Mouse (Mus musculus) stomach, embryonic 14.5 days (tissue): ENCODE measurements at regions not wholly inside any gene's neighbourhood (a gene's known extent, or its start where the extent isn't known, plus 50 kb on each side); places are given as distances from the start of the nearest gene placed in this dataset.

Experiments
- ATAC-seq: fragments of 200-750 bp; cut with Nextera tagmentation; 2 replicates; pipeline ENCODE4 v1.8.0; 2017; ENCODE audit warnings: low read depth, moderate TSS enrichment; ENCODE audit not compliant: insufficient number of reproducible peaks, insufficient read depth, low FRiP score
- H3K27ac ChIP-seq: fragments of 300-500 bp; sonication (generic); 2 replicates; pipeline ENCODE4 v1.5.1; 2014; ENCODE audit warnings: mild to moderate bottlenecking, low read length, moderate library complexity, mixed read lengths
- H3K27me3 ChIP-seq: fragments of 300-500 bp; sonication (generic); 2 replicates; pipeline ENCODE4 v1.6.1; 2014; ENCODE audit warnings: low read length, control low read depth, mixed read lengths; ENCODE audit not compliant: control insufficient read depth, insufficient read depth
- H3K36me3 ChIP-seq: fragments of 300-500 bp; sonication (generic); 2 replicates; pipeline ENCODE4 v1.6.1; 2014; ENCODE audit warnings: mild to moderate bottlenecking, control low read depth, low read length, moderate library complexity, mixed read lengths; ENCODE audit not compliant: control insufficient read depth, insufficient read depth
- H3K4me1 ChIP-seq: fragments of 300-500 bp; sonication (generic); 2 replicates; pipeline ENCODE4 v1.6.1; 2014; ENCODE audit warnings: low read length, control low read depth, mixed read lengths; ENCODE audit not compliant: control insufficient read depth, insufficient read depth
- H3K4me2 ChIP-seq: fragments of 300-500 bp; sonication (generic); replicated peaks from 2 replicates; pipeline ENCODE4 v1.6.1; 2014; ENCODE audit warnings: low read depth, low read length, control low read depth
- H3K4me3 ChIP-seq: fragments of 300-500 bp; sonication (generic); 2 replicates; pipeline ENCODE4 v1.5.1; 2014; ENCODE audit warnings: low read depth, low read length, control low read depth
- H3K9ac ChIP-seq: fragments of 300-500 bp; sonication (generic); replicated peaks from 2 replicates; pipeline ENCODE4 v1.6.1; 2014; ENCODE audit warnings: low read depth, mild to moderate bottlenecking, control low read depth, low read length, moderate library complexity, mixed read lengths
- H3K9me3 ChIP-seq: fragments of 300-500 bp; sonication (generic); 2 replicates; pipeline ENCODE4 v1.6.1; 2016; ENCODE audit warnings: low read depth, low read length, control low read depth; ENCODE audit not compliant: control insufficient read depth
- WGBS: fragments of 180-500 bp; shearing (Covaris S2); extraction: QIAGEN DNeasy Blood & Tissue Kit; methylation state at CpG from one replicate; pipeline ENCODE4 v1.1.7; 2014; 5-methylcytosine and 5-hydroxymethylcytosine counted together

GRCm38 (mm10) chr12:79891942-79892341 lies 220.9 kb downstream of the Zfp36l1 start:
- Histone ChIP-seq H3K4me2 (no peak overlapping the region), H3K9me3 (no peaks in the 10 kb centered on the region), H3K27me3 (no peaks in the 10 kb centered on the region), H3K4me1 (peaks cover 25% of the 10 kb centered on the region), H3K4me3 (no peak overlapping the region), H3K9ac (no peak overlapping the region), H3K36me3 (no peaks in the 10 kb centered on the region), H3K27ac (no peak overlapping the region)
- WGBS, result 72% methylated on average over 4 of the region's 4 CpGs
- ATAC-seq, result no peak

- no peaks in the 10 kb centered on the region for H3K36me3 ChIP-seq
- no peak overlapping the region for H3K4me3 ChIP-seq
- H3K4me1 ChIP-seq, result peaks cover 19% of the 10 kb centered on the region
- no peak overlapping the region for H3K4me2 ChIP-seq
- WGBS, result 18% methylated on average over 4 of the region's 4 CpGs
- H3K27me3 ChIP-seq, result no peaks in the 10 kb centered on the region
- peak; percentile 64 for ATAC-seq
- H3K9ac ChIP-seq, result no peak overlapping the region
- peak overlapping the region; percentile 74; the same call in 1 of the 2 replicates for H3K27ac ChIP-seq
- H3K9me3 ChIP-seq, result no peaks in the 10 kb centered on the region
These were observed 221.9 kb downstream of the Zfp36l1 start for GRCm38 (mm10) chr12:79890887-79891286.

DNA sequence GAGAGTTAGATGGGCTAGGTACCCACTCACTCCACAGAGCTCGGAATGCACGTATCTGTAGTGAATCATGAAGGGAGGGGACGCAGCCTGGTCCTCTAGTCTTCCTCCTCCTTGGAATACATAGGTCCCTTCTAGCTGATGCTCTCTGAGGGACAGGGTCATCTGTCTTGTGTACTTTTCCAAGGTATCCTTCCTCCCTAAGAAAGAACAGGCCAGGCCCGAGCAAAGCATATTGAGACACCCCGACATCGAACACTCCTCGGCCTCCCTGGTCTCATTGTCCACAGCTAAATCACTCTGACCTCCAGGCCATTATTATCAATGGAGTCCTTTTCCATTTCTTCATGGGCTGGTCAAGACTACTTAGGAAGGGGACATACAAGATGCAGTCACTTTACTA lies 222.5 kb downstream of the Zfp36l1 start:
- no peaks in the 10 kb centered on the region for H3K36me3 ChIP-seq
- no peak overlapping the region for H3K4me3 ChIP-seq
- H3K4me2 ChIP-seq, result no peak overlapping the region
- no peak overlapping the region for H3K9ac ChIP-seq
- peak overlapping the region; percentile 74; the same call in 1 of the 2 replicates for H3K27ac ChIP-seq
- no peaks in the 10 kb centered on the region for H3K9me3 ChIP-seq
- peaks cover 17% of the 10 kb centered on the region for H3K4me1 ChIP-seq
- WGBS, result 86% methylated on average over 7 of the region's 7 CpGs
- ATAC-seq, result no peak
- no peaks in the 10 kb centered on the region for H3K27me3 ChIP-seq

DNA sequence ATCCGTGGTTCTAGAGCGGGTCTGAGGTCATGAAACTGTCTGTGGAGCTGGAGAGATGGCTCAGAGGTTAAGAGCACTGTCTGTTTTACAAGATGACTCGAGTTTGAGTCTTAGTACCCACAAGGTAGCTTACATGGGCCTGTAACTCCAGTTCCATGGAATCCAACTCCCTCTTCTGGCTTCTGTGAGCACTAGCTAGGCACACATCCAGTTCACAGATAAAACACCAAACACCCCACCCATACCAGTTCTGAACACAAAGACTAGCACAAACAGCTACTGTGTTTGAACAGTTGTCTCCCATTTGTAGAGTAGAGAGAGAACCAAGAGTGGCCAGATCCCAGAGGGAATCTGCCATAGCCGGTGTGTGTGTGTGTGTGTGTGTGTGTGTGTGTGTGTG lies 224.0 kb downstream of the Zfp36l1 start:
- Histone ChIP-seq H3K9me3 (no peaks in the 10 kb centered on the region), H3K4me3 (no peak overlapping the region), H3K36me3 (no peaks in the 10 kb centered on the region), H3K4me2 (no peak overlapping the region), H3K27me3 (no peaks in the 10 kb centered on the region), H3K27ac (no peak overlapping the region), H3K9ac (no peak overlapping the region), H3K4me1 (peaks cover 17% of the 10 kb centered on the region)
- WGBS, result 87% methylated on average over 4 of the region's 4 CpGs
- no peak for ATAC-seq

DNA sequence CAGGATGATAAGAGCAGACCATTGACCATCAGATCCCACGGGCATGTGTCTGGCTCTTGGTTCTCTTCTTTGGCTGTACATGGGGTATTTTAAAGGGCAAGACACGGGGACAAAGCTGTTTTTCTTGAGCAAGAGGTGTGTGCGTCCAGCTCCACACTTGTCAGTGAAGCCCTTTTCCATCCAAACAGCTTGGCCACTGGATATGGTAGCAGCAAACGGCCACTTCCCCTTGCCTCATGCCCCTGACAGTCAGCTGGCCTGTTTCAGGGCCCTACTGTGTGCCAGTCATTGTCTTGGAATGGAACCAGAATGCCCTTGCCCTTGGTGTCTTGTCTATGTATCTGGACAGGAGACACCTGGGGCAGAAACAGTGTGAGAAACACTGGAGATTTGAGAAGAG lies 224.7 kb downstream of the Zfp36l1 start:
- no peak for ATAC-seq
- Histone ChIP-seq H3K9ac (no peak overlapping the region), H3K4me2 (no peak overlapping the region)

GRCm38 (mm10) chr12:79887225-79887886 lies 225.5 kb downstream of the Zfp36l1 start:
- peak; percentile 38; the same call in 1 of the 2 replicates for ATAC-seq
- H3K27me3 ChIP-seq, result no peaks in the 10 kb centered on the region
- H3K4me1 ChIP-seq, result peaks cover 17% of the 10 kb centered on the region
- no peak overlapping the region for H3K4me3 ChIP-seq
- no peaks in the 10 kb centered on the region for H3K9me3 ChIP-seq
- H3K4me2 ChIP-seq, result no peak overlapping the region
- 37% methylated on average over 12 of the region's 12 CpGs for WGBS
- H3K36me3 ChIP-seq, result no peaks in the 10 kb centered on the region
- H3K9ac ChIP-seq, result no peak overlapping the region
- H3K27ac ChIP-seq, result peak overlapping the region; percentile 66; the same call in 1 of the 2 replicates

More for the DNA sequence above, 224.7 kb downstream of the Zfp36l1 start:
- H3K9me3 ChIP-seq, result no peaks in the 10 kb centered on the region
- no peak overlapping the region for H3K4me3 ChIP-seq
- no peaks in the 10 kb centered on the region for H3K27me3 ChIP-seq
- 81% methylated on average over 4 of the region's 4 CpGs for WGBS
- peak overlapping the region; percentile 1; the same call in 1 of the 2 replicates for H3K27ac ChIP-seq
- peaks cover 17% of the 10 kb centered on the region for H3K4me1 ChIP-seq
- H3K36me3 ChIP-seq, result no peaks in the 10 kb centered on the region

- WGBS, result 64% methylated on average over 3 of the region's 3 CpGs
- Histone ChIP-seq H3K9me3 (no peaks in the 10 kb centered on the region), H3K4me2 (no peak overlapping the region), H3K27ac (peak overlapping the region; percentile 66; the same call in 1 of the 2 replicates), H3K4me3 (no peak overlapping the region), H3K4me1 (peaks cover 17% of the 10 kb centered on the region), H3K9ac (no peak overlapping the region), H3K27me3 (no peaks in the 10 kb centered on the region), H3K36me3 (no peaks in the 10 kb centered on the region)
- no peak for ATAC-seq
These were observed 226.3 kb downstream of the Zfp36l1 start for GRCm38 (mm10) chr12:79886494-79886893.

DNA sequence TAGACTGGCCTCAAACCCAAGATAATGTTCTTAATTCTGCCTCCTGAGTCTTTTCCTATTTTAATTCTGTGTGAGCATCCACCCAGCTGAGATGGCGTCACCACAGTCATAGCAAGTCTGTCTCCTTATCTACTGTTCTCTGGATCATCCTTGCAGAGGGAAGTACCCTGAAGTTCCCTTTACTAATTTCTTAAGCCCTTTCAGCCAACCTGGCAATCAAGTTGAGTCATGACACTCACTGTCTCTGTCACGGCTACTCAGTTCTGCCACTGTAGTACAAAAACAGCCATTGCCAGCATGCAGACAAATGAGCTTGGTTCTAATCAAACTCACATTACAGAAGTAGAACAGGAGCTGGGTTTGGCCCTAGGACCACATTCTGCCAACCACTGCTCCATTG lies 227.5 kb downstream of the Zfp36l1 start:
- H3K4me2 ChIP-seq, result no peak overlapping the region
- H3K4me1 ChIP-seq, result peaks cover 19% of the 10 kb centered on the region
- no peak overlapping the region for H3K4me3 ChIP-seq
- no peak overlapping the region for H3K9ac ChIP-seq
- no peak overlapping the region for H3K27ac ChIP-seq
- WGBS, result 94% methylated on average over 2 of the region's 2 CpGs
- H3K27me3 ChIP-seq, result no peaks in the 10 kb centered on the region
- ATAC-seq, result no peak
- no peaks in the 10 kb centered on the region for H3K9me3 ChIP-seq
- no peaks in the 10 kb centered on the region for H3K36me3 ChIP-seq

DNA sequence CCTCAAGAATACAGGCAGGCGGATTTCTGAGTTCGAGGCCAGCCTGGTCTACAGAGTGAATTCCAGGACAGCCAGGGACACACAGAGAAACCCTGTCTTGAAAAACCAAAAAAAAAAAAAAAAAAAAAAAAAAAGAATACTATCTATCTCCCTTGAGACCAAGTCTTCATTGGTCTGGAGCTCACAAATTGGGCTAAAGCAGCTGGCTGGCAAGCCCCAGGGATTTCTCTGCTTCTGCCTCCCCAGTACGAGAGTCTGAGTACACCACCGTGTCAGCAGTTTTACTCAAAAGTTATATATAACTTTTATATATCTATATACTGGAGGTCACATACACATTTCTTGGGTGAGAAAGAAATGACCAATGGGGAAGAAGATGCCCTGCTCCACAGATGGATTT lies 229.2 kb downstream of the Zfp36l1 start:
- ATAC-seq, result no peak
- 93% methylated on average over 4 of the region's 4 CpGs for WGBS
- peaks cover 35% of the 10 kb centered on the region for H3K4me1 ChIP-seq
- H3K9ac ChIP-seq, result no peak overlapping the region
- no peaks in the 10 kb centered on the region for H3K36me3 ChIP-seq
- H3K27me3 ChIP-seq, result no peaks in the 10 kb centered on the region
- no peak overlapping the region for H3K4me3 ChIP-seq
- H3K4me2 ChIP-seq, result no peak overlapping the region
- H3K9me3 ChIP-seq, result no peaks in the 10 kb centered on the region
- H3K27ac ChIP-seq, result no peak overlapping the region
